ENCODE assay signal across 8 mouse cellular contexts in the genomic region with DNA sequence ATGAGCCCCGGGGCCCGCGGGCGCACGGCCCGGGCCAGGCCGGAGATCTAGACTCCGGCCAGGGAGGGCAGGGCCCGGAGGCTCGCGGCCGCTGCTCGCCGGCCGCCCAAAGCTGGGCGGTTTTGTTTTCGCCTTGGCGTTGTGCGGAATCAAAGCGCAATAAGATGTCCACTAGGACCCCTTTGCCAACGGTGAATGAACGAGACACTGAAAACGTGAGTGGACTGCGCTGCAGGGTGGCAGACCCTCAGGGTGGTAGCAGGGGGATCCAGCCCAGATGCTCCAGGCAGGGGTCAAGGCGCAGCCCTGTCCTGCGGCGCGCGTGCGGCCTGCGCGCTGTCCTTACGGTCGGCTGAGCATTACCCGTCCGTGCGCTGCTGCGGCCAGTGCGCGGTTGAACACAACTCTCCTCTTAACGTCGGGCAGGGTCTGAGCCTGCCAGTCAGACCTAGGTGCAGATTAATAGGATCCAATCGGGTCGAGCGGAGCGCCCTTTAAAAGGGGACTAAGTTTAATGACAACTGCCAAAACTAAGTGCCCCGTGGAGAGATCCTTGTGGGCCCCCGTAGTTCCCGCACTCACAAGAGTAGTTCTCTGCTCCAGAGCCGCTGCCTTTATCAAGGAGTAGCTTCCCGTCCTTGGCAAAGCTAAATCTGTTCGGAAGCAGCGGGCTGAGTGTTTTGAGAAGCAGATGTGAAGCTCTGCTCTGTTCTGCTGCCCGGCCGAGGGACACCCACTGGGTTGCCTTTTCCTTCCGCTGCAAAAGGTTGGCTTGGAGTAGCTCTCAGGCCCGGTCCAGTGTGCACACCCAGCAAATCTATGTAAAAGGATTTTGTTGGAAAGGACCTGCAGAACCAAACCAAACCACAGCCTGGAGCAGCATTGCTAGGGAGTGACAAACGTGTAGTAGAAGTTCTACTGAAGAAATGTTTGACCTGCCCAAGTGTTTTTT. TPM values are rescaled to one million over a fixed set of nuclear protein-coding genes. Genes with fewer than 3 reads are reported as not detected.
DNase-seq lines count a peak whose midpoint lies in the region; ATAC-seq and TF ChIP-seq lines count a peak whose summit lies in the region.

No protein-coding gene starts in this region.

- no peaks in the 10 kb centered on the region for H3K9me3 ChIP-seq in forebrain, embryonic 15.5 days
- 0 out of 2 replicates have a peak, but pooled peaks cover 4% of the 10 kb centered on the region for H3K9me3 ChIP-seq in hindbrain, embryonic 12.5 days (replicated peaks)
- no peaks in the 10 kb centered on the region for H3K9me3 ChIP-seq in limb, embryonic 15.5 days
- no peaks in the 10 kb centered on the region for H3K9me3 ChIP-seq in midbrain, embryonic 13.5 days

- peak overlapping the region; percentile 97 for H3K4me2 ChIP-seq in forebrain, embryonic 15.5 days (replicated peaks)
- peak overlapping the region; percentile 90 for H3K4me2 ChIP-seq in hindbrain, embryonic 12.5 days (replicated peaks)
- H3K4me2 ChIP-seq in limb, embryonic 15.5 days = peak overlapping the region; percentile 76
- peak overlapping the region; percentile 83 for H3K4me2 ChIP-seq in midbrain, embryonic 13.5 days (replicated peaks)

- peak overlapping the region; percentile 99 for H3K4me3 ChIP-seq in forebrain, embryonic 15.5 days
- H3K4me3 ChIP-seq in hindbrain, embryonic 12.5 days = peak overlapping the region; percentile 100
- H3K4me3 ChIP-seq in limb, embryonic 15.5 days = peak overlapping the region; percentile 99
- H3K4me3 ChIP-seq in midbrain, embryonic 13.5 days (replicated peaks) = peak overlapping the region; percentile 100
- peak overlapping the region; percentile 88 for H3K4me3 ChIP-seq in small intestine, adult 2 months (ENCODE audit: low read depth, low read length)

- H3K9ac ChIP-seq in forebrain, embryonic 15.5 days (replicated peaks) = peak overlapping the region; percentile 99
- peak overlapping the region; percentile 100 for H3K9ac ChIP-seq in hindbrain, embryonic 12.5 days
- H3K9ac ChIP-seq in limb, embryonic 15.5 days = peak overlapping the region; percentile 98
- H3K9ac ChIP-seq in midbrain, embryonic 13.5 days (replicated peaks) = peak overlapping the region; percentile 99

- no peak for TF ChIP-seq CTCF in small intestine, adult 2 months (IDR thresholded peaks at IDR 0.05; ENCODE audit: extremely low read depth, insufficient read length, insufficient replicate concordance, low read depth, low read length)

- TF ChIP-seq POLR2A in small intestine, adult 2 months (IDR thresholded peaks at IDR 0.05; ENCODE audit: low read depth, low read length) = no peak

- no peaks in the 10 kb centered on the region for H3K27me3 ChIP-seq in forebrain, embryonic 15.5 days
- no peaks in the 10 kb centered on the region for H3K27me3 ChIP-seq in hindbrain, embryonic 12.5 days
- H3K27me3 ChIP-seq in limb, embryonic 15.5 days = no peaks in the 10 kb centered on the region
- no peaks in the 10 kb centered on the region for H3K27me3 ChIP-seq in midbrain, embryonic 13.5 days
- no peaks in the 10 kb centered on the region for H3K27me3 ChIP-seq in small intestine, adult 2 months (ENCODE audit: control insufficient read depth, insufficient read depth, low read length)

- peak; percentile 17; the same call in 1 of the 2 replicates for ATAC-seq in forebrain, embryonic 15.5 days (replicated peaks)
- peak; percentile 64 for ATAC-seq in hindbrain, embryonic 12.5 days (ENCODE audit: low FRiP score)
- peak; percentile 20; the same call in 1 of the 2 replicates for ATAC-seq in limb, embryonic 15.5 days (ENCODE audit: insufficient number of reproducible peaks, low FRiP score, low TSS enrichment, low read depth)
- ATAC-seq in midbrain, embryonic 13.5 days = peak; percentile 19

- H3K4me1 ChIP-seq in forebrain, embryonic 15.5 days = peaks cover 39% of the 10 kb centered on the region
- peaks cover 25% of the 10 kb centered on the region for H3K4me1 ChIP-seq in hindbrain, embryonic 12.5 days
- H3K4me1 ChIP-seq in limb, embryonic 15.5 days = peaks cover 22% of the 10 kb centered on the region
- peaks cover 33% of the 10 kb centered on the region for H3K4me1 ChIP-seq in midbrain, embryonic 13.5 days (replicated peaks)
- H3K4me1 ChIP-seq in small intestine, adult 2 months (ENCODE audit: control insufficient read depth, insufficient read depth, insufficient read length, low read length) = peaks cover 2% of the 10 kb centered on the region

- H3K36me3 ChIP-seq in forebrain, embryonic 15.5 days = no peaks in the 10 kb centered on the region
- no peaks in the 10 kb centered on the region for H3K36me3 ChIP-seq in hindbrain, embryonic 12.5 days
- H3K36me3 ChIP-seq in limb, embryonic 15.5 days = no peaks in the 10 kb centered on the region
- H3K36me3 ChIP-seq in midbrain, embryonic 13.5 days = 0 out of 2 replicates have a peak, but pooled peaks cover 4% of the 10 kb centered on the region
- no peaks in the 10 kb centered on the region for H3K36me3 ChIP-seq in small intestine, adult 2 months (ENCODE audit: control insufficient read depth, insufficient read depth, low read length)

- peak; percentile 53 for DNase-seq in ZHBTc4 (ENCODE audit: low read depth, low spot score)
- DNase-seq in cerebellum, adult 18-20 months = peak; percentile 49 to 65
- no peak for DNase-seq in T-cell, adult 2 months (ENCODE audit: low spot score)

- H3K27ac ChIP-seq in forebrain, embryonic 15.5 days (replicated peaks) = peak overlapping the region; percentile 96
- peak overlapping the region; percentile 95 for H3K27ac ChIP-seq in hindbrain, embryonic 12.5 days
- peak overlapping the region; percentile 96 for H3K27ac ChIP-seq in limb, embryonic 15.5 days
- peak overlapping the region; percentile 98 for H3K27ac ChIP-seq in midbrain, embryonic 13.5 days
- peak overlapping the region; percentile 74 for H3K27ac ChIP-seq in small intestine, adult 2 months (ENCODE audit: insufficient read depth, low read depth, low read length)

- WGBS in forebrain, embryonic 15.5 days = under 1% methylated on average over 58 of the region's 58 CpGs
- under 1% methylated on average over 58 of the region's 58 CpGs for WGBS in hindbrain, embryonic 12.5 days
- under 1% methylated on average over 58 of the region's 58 CpGs for WGBS in limb, embryonic 15.5 days
- WGBS in midbrain, embryonic 13.5 days = under 1% methylated on average over 58 of the region's 58 CpGs
- under 1% methylated on average over 58 of the region's 58 CpGs for WGBS in small intestine, adult 2 months

RNA-seq across cellular contexts. Expression of a gene that starts 0.8 kb away (rescaled TPM):
- polyA plus RNA-seq in forebrain, embryonic 15.5 days (2015; fragmentation: Nextera tagmentation; extraction: Ambion mirVana) = 46.1 and 54.4 TPM in 2 replicates
- polyA plus RNA-seq in hindbrain, embryonic 12.5 days (2016; fragmentation: Nextera tagmentation; extraction: Ambion mirVana) = 80.7 and 82.0 TPM in 2 replicates
- 24.0 and 30.4 TPM in 2 replicates for polyA plus RNA-seq in limb, embryonic 15.5 days (2015; fragmentation: Nextera tagmentation; extraction: Ambion mirVana)
- polyA plus RNA-seq in midbrain, embryonic 13.5 days (2015; fragmentation: Nextera tagmentation; extraction: Ambion mirVana) = 49.2 and 57.2 TPM in 2 replicates
- polyA plus RNA-seq in small intestine, adult 2 months (2012; rRNA removed) = 9.8 and 19.3 TPM in 2 replicates

RNA-seq across cellular contexts. Expression of a gene that starts 37.3 kb away (rescaled TPM):
- polyA plus RNA-seq in forebrain, embryonic 15.5 days (2015; fragmentation: Nextera tagmentation; extraction: Ambion mirVana) = 620 and 638 TPM in 2 replicates
- 662 and 672 TPM in 2 replicates for polyA plus RNA-seq in hindbrain, embryonic 12.5 days (2016; fragmentation: Nextera tagmentation; extraction: Ambion mirVana)
- 473 and 511 TPM in 2 replicates for polyA plus RNA-seq in limb, embryonic 15.5 days (2015; fragmentation: Nextera tagmentation; extraction: Ambion mirVana)
- 593 and 657 TPM in 2 replicates for polyA plus RNA-seq in midbrain, embryonic 13.5 days (2015; fragmentation: Nextera tagmentation; extraction: Ambion mirVana)
- 25.8 and 55.8 TPM in 2 replicates for polyA plus RNA-seq in small intestine, adult 2 months (2012; rRNA removed)
